Mouse (Mus musculus) heart, adult 2 months (tissue): ENCODE results near the gene Rbbp9. TPM values are rescaled to one million over a fixed set of nuclear protein-coding genes. Genes with fewer than 3 reads are reported as not detected.

Experiments
- DNase-seq, 2 experiments: peaks; one replicate each; pipeline ENCODE4 v3.0.0; 2021
- H3K27ac ChIP-seq: fragments of 200-600 bp; 2 replicates; pipeline ENCODE4 v1.8.1; 2022
- H3K27me3 ChIP-seq: fragments of 200-500 bp; 2 replicates; pipeline ENCODE4 v1.6.1; 2012; ENCODE audit warnings: mild to moderate bottlenecking, low read length, inconsistent platforms, mixed read lengths; ENCODE audit not compliant: control insufficient read depth, insufficient read depth
- H3K36me3 ChIP-seq: fragments of 200-500 bp; 2 replicates; pipeline ENCODE4 v1.6.1; 2012; ENCODE audit warnings: low read length, inconsistent platforms; ENCODE audit not compliant: control insufficient read depth, insufficient read depth
- H3K4me1 ChIP-seq: fragments of 200-500 bp; 2 replicates; pipeline ENCODE4 v1.6.1; 2011; ENCODE audit warnings: low read length; ENCODE audit not compliant: control insufficient read depth, insufficient read depth
- H3K4me3 ChIP-seq: fragments of 200-600 bp; 2 replicates; pipeline ENCODE4 v1.8.1; 2022
- H3K79me2 ChIP-seq: fragments of 200-500 bp; replicated peaks from 2 replicates; pipeline ENCODE4 v1.6.1; 2012; ENCODE audit warnings: mild to moderate bottlenecking, inconsistent platforms, low read length, moderate library complexity, mixed read lengths; ENCODE audit not compliant: control insufficient read depth, insufficient read depth
- H3K9ac ChIP-seq: fragments of 200-500 bp; 2 replicates; pipeline ENCODE4 v1.6.1; 2012; ENCODE audit warnings: low read depth, mild to moderate bottlenecking, control low read depth, inconsistent platforms, low read length, mixed read lengths
- CTCF ChIP-seq: fragments of 200-600 bp; IDR thresholded peaks from 2 replicates; pipeline ENCODE4 v1.8.1; 2022; ENCODE audit warnings: antibody characterized with exemption, mild to moderate bottlenecking, moderate library complexity
- EP300 ChIP-seq: fragments of 200-500 bp; IDR thresholded peaks from 2 replicates; pipeline ENCODE4 v1.6.1; 2011; ENCODE audit warnings: low read depth, low read length, control low read depth; ENCODE audit not compliant: insufficient read depth
- POLR2A ChIP-seq: fragments of 200-500 bp; IDR thresholded peaks from 2 replicates; pipeline ENCODE4 v1.6.1; 2011; ENCODE audit warnings: mild to moderate bottlenecking, low read depth, low read length, control low read depth; ENCODE audit not compliant: insufficient read depth
- WGBS: fragments of 180-500 bp; shearing (Covaris S2); methylation state at CpG from one replicate; pipeline ENCODE4 v1.1.7; 2018; 5-methylcytosine and 5-hydroxymethylcytosine counted together
- intact Hi-C: fragments of 180-260 bp; cut with DNase I; formaldehyde crosslinking; loops from one replicate; pipeline ENCODE4 v1.15.1; 2025
- polyA plus RNA-seq: library from polyadenylated mRNA; depleted of rRNA; stranded (reverse); fragments of >200 nt; gene quantifications from 2 replicates; pipeline ENCODE4 v1.2.3, GENCODE M21; 2012
- total RNA-seq, 2 experiments: library from RNA; stranded (reverse); gene quantifications; 2 replicates each; pipeline ENCODE4 v1.2.3; 2021

Gene Rbbp9
- total and polyA plus RNA-seq, 3 experiments: 7.3 to 12.1 (median 10.4) TPM

- Histone ChIP-seq H3K9ac (no peak overlapping the region), H3K36me3 (peaks cover 5% of the 10 kb centered on the region), H3K4me3 (no peak overlapping the region), H3K79me2 (no peaks in the 10 kb centered on the region), H3K27me3 (no peaks in the 10 kb centered on the region), H3K4me1 (no peaks in the 10 kb centered on the region), H3K27ac (no peak overlapping the region)
- no peak for DNase-seq
- intact Hi-C loops: loop anchor here (10.0 kb wide), 1 partner anchor 1970 kb away; the partner anchor contains the start of gene Ralgapa2
- 50% methylated on average over 6 of the region's 6 CpGs for WGBS
- TF ChIP-seq CTCF (no peak), EP300 (no peak), POLR2A (no peak)
These were observed 6.0 kb downstream of the Rbbp9 start for GRCm38 (mm10) chr2:144544630-144545029.

- H3K4me3 ChIP-seq: no peak overlapping the region
- TF ChIP-seq CTCF: no peak
- no peak for TF ChIP-seq EP300
- TF ChIP-seq POLR2A: no peak
- 36% methylated on average over 6 of the region's 6 CpGs for WGBS
- H3K9ac ChIP-seq: no peak overlapping the region
- no peaks in the 10 kb centered on the region for H3K4me1 ChIP-seq
- H3K27ac ChIP-seq: no peak overlapping the region
- DNase-seq: no peak
- no peaks in the 10 kb centered on the region for H3K27me3 ChIP-seq
- no peaks in the 10 kb centered on the region for H3K79me2 ChIP-seq
- intact Hi-C loops: loop anchor here (10.0 kb wide), 1 partner anchor 1971 kb away; the partner anchor contains the start of gene Ralgapa2
- H3K36me3 ChIP-seq: peaks cover 9% of the 10 kb centered on the region
These were observed 7.0 kb downstream of the Rbbp9 start for GRCm38 (mm10) chr2:144543670-144544069.

GRCm38 (mm10) chr2:144541246-144541645 lies 9.4 kb downstream of the Rbbp9 start:
- no peak for TF ChIP-seq EP300
- peak; percentile 26 for TF ChIP-seq CTCF
- H3K9ac ChIP-seq: no peak overlapping the region
- 88% methylated on average over 4 of the region's 4 CpGs for WGBS
- no peak for DNase-seq
- H3K27ac ChIP-seq: no peak overlapping the region
- H3K27me3 ChIP-seq: no peaks in the 10 kb centered on the region
- H3K36me3 ChIP-seq: peaks cover 10% of the 10 kb centered on the region
- intact Hi-C loops: loop anchor here (10.0 kb wide), 1 partner anchor 1974 kb away; the partner anchor contains the start of gene Ralgapa2
- H3K79me2 ChIP-seq: no peaks in the 10 kb centered on the region
- H3K4me3 ChIP-seq: no peak overlapping the region
- H3K4me1 ChIP-seq: no peaks in the 10 kb centered on the region

- Histone ChIP-seq H3K27me3 (no peaks in the 10 kb centered on the region), H3K27ac (no peak overlapping the region), H3K36me3 (peaks cover 20% of the 10 kb centered on the region), H3K4me3 (no peak overlapping the region), H3K9ac (no peak overlapping the region), H3K79me2 (no peaks in the 10 kb centered on the region), H3K4me1 (no peaks in the 10 kb centered on the region)
- WGBS: 96% methylated on average over 7 of the region's 7 CpGs
- DNase-seq: no peak
- intact Hi-C loops: no loop called here
- TF ChIP-seq EP300 (no peak), CTCF (no peak), POLR2A (no peak)
These were observed 13.5 kb downstream of the Rbbp9 start for GRCm38 (mm10) chr2:144537123-144537522.

- under 1% methylated on average over 25 of the region's 25 CpGs for WGBS
- Histone ChIP-seq H3K27ac (peak overlapping the region; percentile 97), H3K9ac (peak overlapping the region; percentile 68), H3K4me3 (peak overlapping the region; percentile 99), H3K27me3 (no peaks in the 10 kb centered on the region; the same call in 1 of the 2 replicates), H3K79me2 (0 out of 2 replicates have a peak, but pooled peaks cover 2% of the 10 kb centered on the region), H3K36me3 (no peaks in the 10 kb centered on the region; the same call in none of the 2 replicates), H3K4me1 (peaks cover 1% of the 10 kb centered on the region; the same call in 1 of the 2 replicates)
- intact Hi-C loops: loop anchor here (2.0 to 10.0 kb wide), 3 partner anchors 29 to 163 kb away; partner anchors contain the start of genes Kat14, Pet117 and Sec23b
- no peak for TF ChIP-seq EP300
- TF ChIP-seq POLR2A: no peak
- no peak for TF ChIP-seq CTCF
- no peak for DNase-seq
These were observed 22.9 kb downstream of the Rbbp9 start for GRCm38 (mm10) chr2:144527821-144528174.

GRCm38 (mm10) chr2:144526981-144527820 lies 23.5 kb downstream of the Rbbp9 start, which contains the start of the genes Dzank1 and Polr3f:
Dzank1 (minus strand) TSS chr2:144527414.
Polr3f (plus strand) TSS chr2:144527718.
- Histone ChIP-seq H3K4me3 (peak within 1 kb of the TSS; percentile 99), H3K27me3 (no peaks in the 10 kb centered on the region; the same call in 1 of the 2 replicates), H3K27ac (peak within 1 kb of the TSS; percentile 97), H3K9ac (peak within 1 kb of the TSS; percentile 68), H3K79me2 (0 out of 2 replicates have a peak, but pooled peaks cover 2% of the 10 kb centered on the region), H3K4me1 (peaks cover 1% of the 10 kb centered on the region; the same call in 1 of the 2 replicates), H3K36me3 (no peaks in the 10 kb centered on the region; the same call in 1 of the 2 replicates)
- peak; percentile 97 to 98 for DNase-seq
- TF ChIP-seq POLR2A (peak; percentile 54; the same call in 1 of the 2 replicates), CTCF (no peak), EP300 (peak; percentile 55; the same call in 1 of the 2 replicates)
- WGBS: under 1% methylated on average over 56 of the region's 56 CpGs
- intact Hi-C loops: loop anchor here (2.0 to 10.0 kb wide), 3 partner anchors 30 to 162 kb away; partner anchors contain the start of genes Kat14, Pet117 and Sec23b
